Mouse (Mus musculus): Measurements from ENCODE around the gene Pde8a. TPM values are rescaled to one million over a fixed set of nuclear protein-coding genes. Genes with fewer than 3 reads are reported as not detected.
"Not testable (repeated sequence)": the region's sequence is repeated elsewhere in the genome, so short reads cannot be mapped to it uniquely, and the experiment has no call there.

The Pde8a gene
- polyA plus RNA-seq, 1 experiment from 2014 or later: 2.1 TPM

DNA sequence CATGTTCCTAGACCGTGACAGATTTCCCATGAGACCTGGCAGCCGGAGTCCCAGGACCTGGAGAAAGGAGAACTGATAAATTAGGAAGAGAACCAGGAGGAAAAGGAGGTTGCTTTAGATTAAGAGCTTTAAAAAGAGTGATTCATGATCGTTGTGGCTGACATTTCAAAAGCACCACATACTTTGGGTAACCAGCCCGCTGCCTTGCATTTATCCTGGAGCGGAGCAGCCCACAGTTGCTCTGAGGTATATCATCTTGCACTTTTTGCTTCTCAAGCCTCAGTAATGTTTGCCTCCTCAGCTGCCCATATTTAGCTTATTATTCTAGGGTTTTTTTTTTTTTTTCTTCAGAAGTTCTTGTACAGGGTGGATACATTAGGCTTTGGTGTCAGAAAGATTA, 11.0 kb upstream of the Pde8a start:
- Histone ChIP-seq H3K27me3 (replicated peaks; ENCODE audit: control insufficient read depth, insufficient read depth, low read length) (no peaks in the 10 kb centered on the region), H3K4me1 (replicated peaks; ENCODE audit: control insufficient read depth, insufficient read depth, low read length) (no peaks in the 10 kb centered on the region), H3K4me3 (replicated peaks; ENCODE audit: low read length) (no peak overlapping the region), H3K4me2 (ENCODE audit: low read length) (no peak overlapping the region), H3K27ac (ENCODE audit: low read length) (no peak overlapping the region), H3K9ac (replicated peaks; ENCODE audit: low read depth, low read length) (no peak overlapping the region), H3K9me3 (ENCODE audit: control insufficient read depth, low read length) (no peaks in the 10 kb centered on the region), H3K36me3 (ENCODE audit: control insufficient read depth, insufficient read depth) (no peaks in the 10 kb centered on the region)
- WGBS: 84% methylated on average over 5 of the region's 5 CpGs
- no peak for ATAC-seq

- H3K9ac ChIP-seq (replicated peaks; ENCODE audit: low read depth, low read length); H3K27ac ChIP-seq (ENCODE audit: low read length); H3K4me2 ChIP-seq (ENCODE audit: low read length); H3K9me3 ChIP-seq (ENCODE audit: control insufficient read depth, low read length); H3K27me3 ChIP-seq (replicated peaks; ENCODE audit: control insufficient read depth, insufficient read depth, low read length); H3K4me3 ChIP-seq (replicated peaks; ENCODE audit: low read length); H3K36me3 ChIP-seq (ENCODE audit: control insufficient read depth, insufficient read depth); H3K4me1 ChIP-seq (replicated peaks; ENCODE audit: control insufficient read depth, insufficient read depth, low read length); ATAC-seq: not testable (repeated sequence)
- WGBS: 91% methylated on average over 10 of the region's 10 CpGs
Observed at GRCm38 (mm10) chr7:81203576-81203975, 9.8 kb upstream of the Pde8a start.

GRCm38 (mm10) chr7:81208944-81209343, 4.5 kb upstream of the Pde8a start:
- H3K27ac ChIP-seq (ENCODE audit: low read length): no peak overlapping the region
- no peak overlapping the region for H3K9ac ChIP-seq (replicated peaks; ENCODE audit: low read depth, low read length)
- 20% methylated on average over 6 of the region's 6 CpGs for WGBS
- no peak overlapping the region for H3K4me3 ChIP-seq (replicated peaks; ENCODE audit: low read length)
- H3K4me2 ChIP-seq (ENCODE audit: low read length): no peak overlapping the region
- H3K27me3 ChIP-seq (replicated peaks; ENCODE audit: control insufficient read depth, insufficient read depth, low read length): peaks cover 36% of the 10 kb centered on the region
- no peaks in the 10 kb centered on the region for H3K9me3 ChIP-seq (ENCODE audit: control insufficient read depth, low read length)
- peaks cover 15% of the 10 kb centered on the region for H3K4me1 ChIP-seq (replicated peaks; ENCODE audit: control insufficient read depth, insufficient read depth, low read length)
- no peaks in the 10 kb centered on the region for H3K36me3 ChIP-seq (ENCODE audit: control insufficient read depth, insufficient read depth)
- ATAC-seq: no peak

GRCm38 (mm10) chr7:81209979-81210685, 3.3 kb upstream of the Pde8a start:
- Histone ChIP-seq H3K9me3 (ENCODE audit: control insufficient read depth, low read length) (no peaks in the 10 kb centered on the region), H3K4me3 (replicated peaks; ENCODE audit: low read length) (no peak overlapping the region), H3K36me3 (ENCODE audit: control insufficient read depth, insufficient read depth) (no peaks in the 10 kb centered on the region), H3K4me1 (replicated peaks; ENCODE audit: control insufficient read depth, insufficient read depth, low read length) (peaks cover 15% of the 10 kb centered on the region), H3K9ac (replicated peaks; ENCODE audit: low read depth, low read length) (no peak overlapping the region), H3K27ac (ENCODE audit: low read length) (no peak overlapping the region), H3K4me2 (ENCODE audit: low read length) (no peak overlapping the region), H3K27me3 (replicated peaks; ENCODE audit: control insufficient read depth, insufficient read depth, low read length) (peaks cover 46% of the 10 kb centered on the region)
- WGBS: 44% methylated on average over 11 of the region's 12 CpGs
- ATAC-seq: no peak

DNA sequence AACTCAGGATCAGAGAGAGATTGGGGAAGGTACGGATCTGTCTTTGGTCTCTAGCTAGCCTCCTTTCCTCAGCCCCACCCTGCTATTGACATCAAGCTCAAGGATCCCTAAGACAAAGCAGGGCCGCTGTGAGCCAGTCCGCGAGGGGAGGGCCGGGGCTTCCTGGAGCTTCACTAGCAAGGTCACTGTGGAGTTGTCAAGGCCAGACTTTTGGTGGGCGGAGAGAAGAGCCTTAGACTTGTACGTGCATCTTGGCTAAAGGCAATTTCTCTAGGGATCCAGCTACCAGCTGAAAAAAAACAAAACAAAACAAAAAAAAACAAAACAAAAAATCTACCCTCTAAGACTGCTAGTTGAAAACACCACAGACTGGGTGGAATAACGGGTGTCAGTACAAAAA, 1.6 kb upstream of the Pde8a start:
- no peak overlapping the region for H3K4me3 ChIP-seq (replicated peaks; ENCODE audit: low read length)
- no peaks in the 10 kb centered on the region for H3K36me3 ChIP-seq (ENCODE audit: control insufficient read depth, insufficient read depth)
- H3K27ac ChIP-seq (ENCODE audit: low read length): no peak overlapping the region
- peaks cover 15% of the 10 kb centered on the region for H3K4me1 ChIP-seq (replicated peaks; ENCODE audit: control insufficient read depth, insufficient read depth, low read length)
- H3K4me2 ChIP-seq (ENCODE audit: low read length): no peak overlapping the region
- no peaks in the 10 kb centered on the region for H3K9me3 ChIP-seq (ENCODE audit: control insufficient read depth, low read length)
- peaks cover 52% of the 10 kb centered on the region for H3K27me3 ChIP-seq (replicated peaks; ENCODE audit: control insufficient read depth, insufficient read depth, low read length)
- ATAC-seq: no peak
- H3K9ac ChIP-seq (replicated peaks; ENCODE audit: low read depth, low read length): no peak overlapping the region
- WGBS: 3% methylated on average over 8 of the region's 8 CpGs

DNA sequence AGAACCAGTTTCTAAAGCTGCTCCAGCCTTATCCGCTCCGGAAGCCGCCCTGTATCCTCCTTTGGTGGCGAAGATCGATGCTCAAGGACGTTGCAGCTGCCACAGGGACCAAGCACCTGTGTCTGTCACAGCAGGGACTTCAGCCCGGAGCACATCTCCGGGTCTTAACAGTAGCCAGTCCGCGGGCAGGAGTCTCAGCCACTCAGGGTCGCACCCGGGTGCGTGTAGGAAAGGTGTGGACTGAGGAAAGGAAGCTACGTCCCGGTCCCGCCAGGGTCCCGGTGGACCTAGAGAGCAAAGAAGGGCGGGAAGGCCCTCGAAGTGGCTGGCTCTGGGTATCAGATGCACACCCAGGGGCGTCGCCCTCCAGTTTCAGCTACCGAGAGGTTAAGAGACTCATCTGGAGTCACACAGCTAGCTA, 1.1 kb upstream of the Pde8a start:
- Histone ChIP-seq H3K36me3 (ENCODE audit: control insufficient read depth, insufficient read depth) (no peaks in the 10 kb centered on the region), H3K4me2 (ENCODE audit: low read length) (peak overlapping the region; percentile 50), H3K9me3 (ENCODE audit: control insufficient read depth, low read length) (no peaks in the 10 kb centered on the region), H3K4me3 (replicated peaks; ENCODE audit: low read length) (peak overlapping the region; percentile 48), H3K4me1 (replicated peaks; ENCODE audit: control insufficient read depth, insufficient read depth, low read length) (peaks cover 15% of the 10 kb centered on the region), H3K9ac (replicated peaks; ENCODE audit: low read depth, low read length) (peak overlapping the region; percentile 15; the same call in 1 of the 2 replicates), H3K27me3 (replicated peaks; ENCODE audit: control insufficient read depth, insufficient read depth, low read length) (peaks cover 52% of the 10 kb centered on the region), H3K27ac (ENCODE audit: low read length) (no peak overlapping the region)
- WGBS: under 1% methylated on average over 22 of the region's 22 CpGs
- ATAC-seq: peak; percentile 12; the same call in 1 of the 2 replicates

DNA sequence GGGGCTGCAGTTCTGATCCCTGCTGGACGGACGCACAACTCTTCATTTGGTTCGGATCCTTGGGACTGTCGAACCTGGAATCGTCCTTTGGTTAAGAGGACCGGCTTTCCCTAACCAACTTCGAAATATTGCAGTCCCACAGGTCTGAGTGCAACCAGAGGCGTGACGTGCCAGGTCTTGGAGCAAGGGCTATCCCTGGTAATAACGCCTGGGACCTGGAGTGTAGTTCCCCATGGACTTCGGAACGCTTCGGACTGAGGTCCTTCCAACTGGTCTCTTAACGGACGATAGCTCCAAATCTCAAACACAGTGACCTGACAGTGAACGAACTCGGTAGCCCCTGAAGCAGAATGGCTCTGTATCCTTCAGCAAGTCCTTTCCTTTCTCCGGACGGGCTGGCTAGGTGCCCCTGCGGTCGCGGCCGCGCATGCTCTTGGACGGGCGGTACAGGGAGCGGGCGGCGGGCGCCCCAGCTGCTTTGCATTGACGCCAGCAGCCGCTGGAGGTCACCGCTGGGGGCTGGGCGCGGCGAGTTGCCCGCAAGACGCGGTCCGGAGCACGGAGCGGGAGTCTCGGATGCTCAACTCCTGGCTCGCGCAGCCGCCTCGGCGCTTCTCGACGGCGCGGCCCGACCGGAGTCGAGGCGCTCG, 574 bp upstream of the Pde8a start:
- peak overlapping the region; percentile 50 for H3K4me2 ChIP-seq (ENCODE audit: low read length)
- H3K4me3 ChIP-seq (replicated peaks; ENCODE audit: low read length): peak overlapping the region; percentile 48
- H3K9me3 ChIP-seq (ENCODE audit: control insufficient read depth, low read length): no peaks in the 10 kb centered on the region
- H3K27ac ChIP-seq (ENCODE audit: low read length): peak overlapping the region; percentile 28; the same call in 1 of the 2 replicates
- ATAC-seq: peak; percentile 82
- peaks cover 52% of the 10 kb centered on the region for H3K27me3 ChIP-seq (replicated peaks; ENCODE audit: control insufficient read depth, insufficient read depth, low read length)
- H3K4me1 ChIP-seq (replicated peaks; ENCODE audit: control insufficient read depth, insufficient read depth, low read length): peaks cover 15% of the 10 kb centered on the region
- H3K9ac ChIP-seq (replicated peaks; ENCODE audit: low read depth, low read length): peak overlapping the region; percentile 15; the same call in 1 of the 2 replicates
- H3K36me3 ChIP-seq (ENCODE audit: control insufficient read depth, insufficient read depth): no peaks in the 10 kb centered on the region
- WGBS: under 1% methylated on average over 57 of the region's 57 CpGs

GRCm38 (mm10) chr7:81214153-81214907, 934 bp downstream of the Pde8a start:
- Histone ChIP-seq H3K27ac (ENCODE audit: low read length) (no peak overlapping the region), H3K4me3 (replicated peaks; ENCODE audit: low read length) (peak overlapping the region; percentile 48), H3K36me3 (ENCODE audit: control insufficient read depth, insufficient read depth) (no peaks in the 10 kb centered on the region), H3K9ac (replicated peaks; ENCODE audit: low read depth, low read length) (no peak overlapping the region), H3K4me2 (ENCODE audit: low read length) (peak overlapping the region; percentile 50), H3K9me3 (ENCODE audit: control insufficient read depth, low read length) (no peaks in the 10 kb centered on the region), H3K4me1 (replicated peaks; ENCODE audit: control insufficient read depth, insufficient read depth, low read length) (peaks cover 15% of the 10 kb centered on the region), H3K27me3 (replicated peaks; ENCODE audit: control insufficient read depth, insufficient read depth, low read length) (peaks cover 52% of the 10 kb centered on the region)
- WGBS: 4% methylated on average over 37 of the region's 40 CpGs
- no peak for ATAC-seq

GRCm38 (mm10) chr7:81215950-81216349, 2.6 kb downstream of the Pde8a start:
- ATAC-seq: no peak
- H3K36me3 ChIP-seq (ENCODE audit: control insufficient read depth, insufficient read depth): no peaks in the 10 kb centered on the region
- WGBS: 88% methylated on average over 1 of the region's 1 CpGs
- peaks cover 44% of the 10 kb centered on the region for H3K27me3 ChIP-seq (replicated peaks; ENCODE audit: control insufficient read depth, insufficient read depth, low read length)
- no peak overlapping the region for H3K4me3 ChIP-seq (replicated peaks; ENCODE audit: low read length)
- no peak overlapping the region for H3K27ac ChIP-seq (ENCODE audit: low read length)
- no peak overlapping the region for H3K9ac ChIP-seq (replicated peaks; ENCODE audit: low read depth, low read length)
- no peak overlapping the region for H3K4me2 ChIP-seq (ENCODE audit: low read length)
- no peaks in the 10 kb centered on the region for H3K9me3 ChIP-seq (ENCODE audit: control insufficient read depth, low read length)
- H3K4me1 ChIP-seq (replicated peaks; ENCODE audit: control insufficient read depth, insufficient read depth, low read length): peaks cover 15% of the 10 kb centered on the region
